Mouse (Mus musculus): ENCODE data around the gene Cox10. TPM values are rescaled to one million over a fixed set of nuclear protein-coding genes. Genes with fewer than 3 reads are reported as not detected.

Cox10 gene
- polyA plus RNA-seq, 1 experiment = 19.5 TPM

GRCm38 (mm10) chr11:63990759-63991158 is 88.5 kb downstream of the Cox10 start:
- Histone ChIP-seq H3K27ac (ENCODE audit: insufficient read depth, low read length) (no peak overlapping the region), H3K27me3 (ENCODE audit: control insufficient read depth, insufficient read depth, low read length, poor library complexity, severe bottlenecking) (no peaks in the 10 kb centered on the region), H3K9me3 (replicated peaks; ENCODE audit: control insufficient read depth, insufficient read depth, low read length, poor library complexity, severe bottlenecking) (no peaks in the 10 kb centered on the region), H3K9ac (ENCODE audit: low read depth, poor library complexity, severe bottlenecking) (no peak overlapping the region), H3K4me1 (ENCODE audit: control insufficient read depth, insufficient read depth, low read length) (no peaks in the 10 kb centered on the region), H3K36me3 (ENCODE audit: control insufficient read depth, insufficient read depth, low read length, poor library complexity, severe bottlenecking) (no peaks in the 10 kb centered on the region), H3K4me3 (ENCODE audit: low read depth, low read length) (no peak overlapping the region)
- TF ChIP-seq CTCF (IDR thresholded peaks at IDR 0.05; ENCODE audit: low read depth, low read length) (no peak), POLR2A (IDR thresholded peaks at IDR 0.05; ENCODE audit: insufficient read depth, low read length) (no peak), EP300 (IDR thresholded peaks at IDR 0.05; ENCODE audit: insufficient read depth, low read depth, low read length) (no peak)

GRCm38 (mm10) chr11:63990311-63990710 is 89.0 kb downstream of the Cox10 start:
- no peaks in the 10 kb centered on the region for H3K4me1 ChIP-seq (ENCODE audit: control insufficient read depth, insufficient read depth, low read length)
- H3K9me3 ChIP-seq (replicated peaks; ENCODE audit: control insufficient read depth, insufficient read depth, low read length, poor library complexity, severe bottlenecking) = no peaks in the 10 kb centered on the region
- no peak overlapping the region for H3K27ac ChIP-seq (ENCODE audit: insufficient read depth, low read length)
- no peaks in the 10 kb centered on the region for H3K27me3 ChIP-seq (ENCODE audit: control insufficient read depth, insufficient read depth, low read length, poor library complexity, severe bottlenecking)
- no peak overlapping the region for H3K4me3 ChIP-seq (ENCODE audit: low read depth, low read length)
- H3K36me3 ChIP-seq (ENCODE audit: control insufficient read depth, insufficient read depth, low read length, poor library complexity, severe bottlenecking) = no peaks in the 10 kb centered on the region
- no peak overlapping the region for H3K9ac ChIP-seq (ENCODE audit: low read depth, poor library complexity, severe bottlenecking)
- TF ChIP-seq POLR2A (IDR thresholded peaks at IDR 0.05; ENCODE audit: insufficient read depth, low read length) (no peak), CTCF (IDR thresholded peaks at IDR 0.05; ENCODE audit: low read depth, low read length) (no peak), EP300 (IDR thresholded peaks at IDR 0.05; ENCODE audit: insufficient read depth, low read depth, low read length) (no peak)

GRCm38 (mm10) chr11:63988991-63989860 is 90.0 kb downstream of the Cox10 start:
- TF ChIP-seq POLR2A (IDR thresholded peaks at IDR 0.05; ENCODE audit: insufficient read depth, low read length) (no peak), CTCF (IDR thresholded peaks at IDR 0.05; ENCODE audit: low read depth, low read length) (no peak), EP300 (IDR thresholded peaks at IDR 0.05; ENCODE audit: insufficient read depth, low read depth, low read length) (no peak)
- no peak overlapping the region for H3K4me3 ChIP-seq (ENCODE audit: low read depth, low read length)
- H3K27ac ChIP-seq (ENCODE audit: insufficient read depth, low read length) = no peak overlapping the region
- no peak overlapping the region for H3K9ac ChIP-seq (ENCODE audit: low read depth, poor library complexity, severe bottlenecking)
- no peaks in the 10 kb centered on the region for H3K27me3 ChIP-seq (ENCODE audit: control insufficient read depth, insufficient read depth, low read length, poor library complexity, severe bottlenecking)
- no peaks in the 10 kb centered on the region for H3K36me3 ChIP-seq (ENCODE audit: control insufficient read depth, insufficient read depth, low read length, poor library complexity, severe bottlenecking)
- no peaks in the 10 kb centered on the region for H3K4me1 ChIP-seq (ENCODE audit: control insufficient read depth, insufficient read depth, low read length)
- H3K9me3 ChIP-seq (replicated peaks; ENCODE audit: control insufficient read depth, insufficient read depth, low read length, poor library complexity, severe bottlenecking) = no peaks in the 10 kb centered on the region

GRCm38 (mm10) chr11:63988031-63988665 is 91.1 kb downstream of the Cox10 start:
- no peaks in the 10 kb centered on the region for H3K4me1 ChIP-seq (ENCODE audit: control insufficient read depth, insufficient read depth, low read length)
- H3K36me3 ChIP-seq (ENCODE audit: control insufficient read depth, insufficient read depth, low read length, poor library complexity, severe bottlenecking) = no peaks in the 10 kb centered on the region
- no peaks in the 10 kb centered on the region for H3K9me3 ChIP-seq (replicated peaks; ENCODE audit: control insufficient read depth, insufficient read depth, low read length, poor library complexity, severe bottlenecking)
- no peaks in the 10 kb centered on the region for H3K27me3 ChIP-seq (ENCODE audit: control insufficient read depth, insufficient read depth, low read length, poor library complexity, severe bottlenecking)
- no peak overlapping the region for H3K27ac ChIP-seq (ENCODE audit: insufficient read depth, low read length)
- no peak overlapping the region for H3K9ac ChIP-seq (ENCODE audit: low read depth, poor library complexity, severe bottlenecking)
- H3K4me3 ChIP-seq (ENCODE audit: low read depth, low read length) = no peak overlapping the region
- TF ChIP-seq CTCF (IDR thresholded peaks at IDR 0.05; ENCODE audit: low read depth, low read length) (no peak), EP300 (IDR thresholded peaks at IDR 0.05; ENCODE audit: insufficient read depth, low read depth, low read length) (no peak), POLR2A (IDR thresholded peaks at IDR 0.05; ENCODE audit: insufficient read depth, low read length) (no peak)

GRCm38 (mm10) chr11:63986710-63987109 is 92.6 kb downstream of the Cox10 start:
- no peak overlapping the region for H3K9ac ChIP-seq (ENCODE audit: low read depth, poor library complexity, severe bottlenecking)
- no peak for TF ChIP-seq POLR2A (IDR thresholded peaks at IDR 0.05; ENCODE audit: insufficient read depth, low read length)
- TF ChIP-seq EP300 (IDR thresholded peaks at IDR 0.05; ENCODE audit: insufficient read depth, low read depth, low read length) = no peak
- TF ChIP-seq CTCF (IDR thresholded peaks at IDR 0.05; ENCODE audit: low read depth, low read length) = no peak
- H3K36me3 ChIP-seq (ENCODE audit: control insufficient read depth, insufficient read depth, low read length, poor library complexity, severe bottlenecking) = no peaks in the 10 kb centered on the region
- no peak overlapping the region for H3K4me3 ChIP-seq (ENCODE audit: low read depth, low read length)
- no peaks in the 10 kb centered on the region for H3K4me1 ChIP-seq (ENCODE audit: control insufficient read depth, insufficient read depth, low read length)
- H3K27ac ChIP-seq (ENCODE audit: insufficient read depth, low read length) = no peak overlapping the region
- H3K9me3 ChIP-seq (replicated peaks; ENCODE audit: control insufficient read depth, insufficient read depth, low read length, poor library complexity, severe bottlenecking) = no peaks in the 10 kb centered on the region
- H3K27me3 ChIP-seq (ENCODE audit: control insufficient read depth, insufficient read depth, low read length, poor library complexity, severe bottlenecking) = no peaks in the 10 kb centered on the region

GRCm38 (mm10) chr11:63985481-63985880 is 93.8 kb downstream of the Cox10 start:
- Histone ChIP-seq H3K27me3 (ENCODE audit: control insufficient read depth, insufficient read depth, low read length, poor library complexity, severe bottlenecking) (no peaks in the 10 kb centered on the region), H3K9ac (ENCODE audit: low read depth, poor library complexity, severe bottlenecking) (no peak overlapping the region), H3K4me3 (ENCODE audit: low read depth, low read length) (no peak overlapping the region), H3K9me3 (replicated peaks; ENCODE audit: control insufficient read depth, insufficient read depth, low read length, poor library complexity, severe bottlenecking) (no peaks in the 10 kb centered on the region), H3K36me3 (ENCODE audit: control insufficient read depth, insufficient read depth, low read length, poor library complexity, severe bottlenecking) (no peaks in the 10 kb centered on the region), H3K27ac (ENCODE audit: insufficient read depth, low read length) (no peak overlapping the region), H3K4me1 (ENCODE audit: control insufficient read depth, insufficient read depth, low read length) (no peaks in the 10 kb centered on the region)
- TF ChIP-seq EP300 (IDR thresholded peaks at IDR 0.05; ENCODE audit: insufficient read depth, low read depth, low read length) = no peak
- TF ChIP-seq CTCF (IDR thresholded peaks at IDR 0.05; ENCODE audit: low read depth, low read length) = no peak
- no peak for TF ChIP-seq POLR2A (IDR thresholded peaks at IDR 0.05; ENCODE audit: insufficient read depth, low read length)

All from ES-Bruce4 (cell line).